Mouse (Mus musculus): ENCODE data around the gene Mrps14. TPM values are rescaled to one million over a fixed set of nuclear protein-coding genes. Genes with fewer than 3 reads are reported as not detected.

Gene Mrps14
- polyA plus RNA-seq, 1 experiment = 11.2 TPM

GRCm38 (mm10) chr1:160166600-160166999, 28.4 kb upstream of the Mrps14 start:
- H3K4me3 ChIP-seq (ENCODE audit: low read depth, low read length) = no peak overlapping the region
- no peak for TF ChIP-seq POLR2A (IDR thresholded peaks at IDR 0.05; ENCODE audit: low read depth, low read length)
- TF ChIP-seq CTCF (IDR thresholded peaks at IDR 0.05; ENCODE audit: extremely low read depth, insufficient read length, insufficient replicate concordance, low read depth, low read length) = no peak
- 82% methylated on average over 4 of the region's 5 CpGs for WGBS

GRCm38 (mm10) chr1:160176903-160177302, 18.1 kb upstream of the Mrps14 start:
- 81% methylated on average over 8 of the region's 8 CpGs for WGBS
- Histone ChIP-seq H3K4me1 (ENCODE audit: control insufficient read depth, insufficient read depth, insufficient read length, low read length) (no peaks in the 10 kb centered on the region), H3K27me3 (ENCODE audit: control insufficient read depth, insufficient read depth, low read length) (no peaks in the 10 kb centered on the region), H3K4me3 (ENCODE audit: low read depth, low read length) (no peak overlapping the region), H3K36me3 (ENCODE audit: control insufficient read depth, insufficient read depth, low read length) (no peaks in the 10 kb centered on the region), H3K27ac (ENCODE audit: insufficient read depth, low read depth, low read length) (no peak overlapping the region)
- TF ChIP-seq CTCF (IDR thresholded peaks at IDR 0.05; ENCODE audit: extremely low read depth, insufficient read length, insufficient replicate concordance, low read depth, low read length) (no peak), POLR2A (IDR thresholded peaks at IDR 0.05; ENCODE audit: low read depth, low read length) (no peak)

More at GRCm38 (mm10) chr1:160166600-160166999, 28.4 kb upstream of the Mrps14 start:
- no peaks in the 10 kb centered on the region for H3K4me1 ChIP-seq (ENCODE audit: control insufficient read depth, insufficient read depth, insufficient read length, low read length)
- H3K27ac ChIP-seq (ENCODE audit: insufficient read depth, low read depth, low read length) = no peak overlapping the region
- no peaks in the 10 kb centered on the region for H3K36me3 ChIP-seq (ENCODE audit: control insufficient read depth, insufficient read depth, low read length)
- H3K27me3 ChIP-seq (ENCODE audit: control insufficient read depth, insufficient read depth, low read length) = no peaks in the 10 kb centered on the region

- Histone ChIP-seq H3K27me3 (ENCODE audit: control insufficient read depth, insufficient read depth, low read length) (no peaks in the 10 kb centered on the region; the same call in 1 of the 2 replicates), H3K4me1 (ENCODE audit: control insufficient read depth, insufficient read depth, insufficient read length, low read length) (no peaks in the 10 kb centered on the region), H3K36me3 (ENCODE audit: control insufficient read depth, insufficient read depth, low read length) (no peaks in the 10 kb centered on the region), H3K4me3 (ENCODE audit: low read depth, low read length) (no peak overlapping the region), H3K27ac (ENCODE audit: insufficient read depth, low read depth, low read length) (no peak overlapping the region)
- 51% methylated on average over 4 of the region's 4 CpGs for WGBS
- no peak for TF ChIP-seq POLR2A (IDR thresholded peaks at IDR 0.05; ENCODE audit: low read depth, low read length)
- no peak for TF ChIP-seq CTCF (IDR thresholded peaks at IDR 0.05; ENCODE audit: extremely low read depth, insufficient read length, insufficient replicate concordance, low read depth, low read length)
These were observed 13.8 kb upstream of the Mrps14 start for GRCm38 (mm10) chr1:160181216-160181615.

- Histone ChIP-seq H3K27ac (ENCODE audit: insufficient read depth, low read depth, low read length) (no peak overlapping the region), H3K27me3 (ENCODE audit: control insufficient read depth, insufficient read depth, low read length) (no peaks in the 10 kb centered on the region; the same call in 1 of the 2 replicates), H3K4me3 (ENCODE audit: low read depth, low read length) (no peak overlapping the region), H3K36me3 (ENCODE audit: control insufficient read depth, insufficient read depth, low read length) (no peaks in the 10 kb centered on the region), H3K4me1 (ENCODE audit: control insufficient read depth, insufficient read depth, insufficient read length, low read length) (no peaks in the 10 kb centered on the region)
- TF ChIP-seq CTCF (IDR thresholded peaks at IDR 0.05; ENCODE audit: extremely low read depth, insufficient read length, insufficient replicate concordance, low read depth, low read length) (peak; percentile 30; the same call in 1 of the 2 replicates), POLR2A (IDR thresholded peaks at IDR 0.05; ENCODE audit: low read depth, low read length) (no peak)
- WGBS = 17% methylated on average over 5 of the region's 5 CpGs
These were observed 10.5 kb upstream of the Mrps14 start for GRCm38 (mm10) chr1:160184506-160184905.

- under 1% methylated on average over 13 of the region's 13 CpGs for WGBS
- Histone ChIP-seq H3K27ac (ENCODE audit: insufficient read depth, low read depth, low read length) (peak overlapping the region; percentile 7; the same call in 1 of the 2 replicates), H3K36me3 (ENCODE audit: control insufficient read depth, insufficient read depth, low read length) (peaks cover 7% of the 10 kb centered on the region), H3K4me1 (ENCODE audit: control insufficient read depth, insufficient read depth, insufficient read length, low read length) (peaks cover 3% of the 10 kb centered on the region; the same call in 1 of the 2 replicates), H3K27me3 (ENCODE audit: control insufficient read depth, insufficient read depth, low read length) (no peaks in the 10 kb centered on the region), H3K4me3 (ENCODE audit: low read depth, low read length) (peak overlapping the region; percentile 75)
- TF ChIP-seq CTCF (IDR thresholded peaks at IDR 0.05; ENCODE audit: extremely low read depth, insufficient read length, insufficient replicate concordance, low read depth, low read length) (no peak), POLR2A (IDR thresholded peaks at IDR 0.05; ENCODE audit: low read depth, low read length) (no peak; the same call in 1 of the 2 replicates)
These were observed 285 bp downstream of the Mrps14 start for GRCm38 (mm10) chr1:160195337-160195663.

GRCm38 (mm10) chr1:160205486-160205885, 10.5 kb downstream of the Mrps14 start:
- no peaks in the 10 kb centered on the region for H3K27me3 ChIP-seq (ENCODE audit: control insufficient read depth, insufficient read depth, low read length)
- no peak overlapping the region for H3K4me3 ChIP-seq (ENCODE audit: low read depth, low read length)
- H3K27ac ChIP-seq (ENCODE audit: insufficient read depth, low read depth, low read length) = no peak overlapping the region
- TF ChIP-seq POLR2A (IDR thresholded peaks at IDR 0.05; ENCODE audit: low read depth, low read length) (no peak), CTCF (IDR thresholded peaks at IDR 0.05; ENCODE audit: extremely low read depth, insufficient read length, insufficient replicate concordance, low read depth, low read length) (no peak)
- H3K4me1 ChIP-seq (ENCODE audit: control insufficient read depth, insufficient read depth, insufficient read length, low read length) = no peaks in the 10 kb centered on the region
- H3K36me3 ChIP-seq (ENCODE audit: control insufficient read depth, insufficient read depth, low read length) = peaks cover 46% of the 10 kb centered on the region

- no peaks in the 10 kb centered on the region for H3K27me3 ChIP-seq (ENCODE audit: control insufficient read depth, insufficient read depth, low read length)
- peaks cover 24% of the 10 kb centered on the region for H3K36me3 ChIP-seq (ENCODE audit: control insufficient read depth, insufficient read depth, low read length)
- no peak overlapping the region for H3K27ac ChIP-seq (ENCODE audit: insufficient read depth, low read depth, low read length)
- peaks cover 3% of the 10 kb centered on the region; the same call in 1 of the 2 replicates for H3K4me1 ChIP-seq (ENCODE audit: control insufficient read depth, insufficient read depth, insufficient read length, low read length)
- 73% methylated on average over 2 of the region's 2 CpGs for WGBS
- no peak overlapping the region for H3K4me3 ChIP-seq (ENCODE audit: low read depth, low read length)
- TF ChIP-seq POLR2A (IDR thresholded peaks at IDR 0.05; ENCODE audit: low read depth, low read length) (no peak), CTCF (IDR thresholded peaks at IDR 0.05; ENCODE audit: extremely low read depth, insufficient read length, insufficient replicate concordance, low read depth, low read length) (no peak)
These were observed 14.8 kb downstream of the Mrps14 start for GRCm38 (mm10) chr1:160209844-160210243.
